Mouse (Mus musculus) liver, postnatal 0 days (tissue): ENCODE results near the gene Dact2.

Experiments used
- CTCF ChIP-seq: sonication (generic); IDR thresholded peaks from 2 replicates; pipeline ENCODE4 v1.5.1; 2016; ENCODE audit warnings: antibody characterized with exemption, low read depth
- EP300 ChIP-seq: IDR thresholded peaks from 2 replicates; pipeline ENCODE4 v1.6.1; 2016; ENCODE audit warnings: antibody characterized with exemption, low read depth, mild to moderate bottlenecking

DNA sequence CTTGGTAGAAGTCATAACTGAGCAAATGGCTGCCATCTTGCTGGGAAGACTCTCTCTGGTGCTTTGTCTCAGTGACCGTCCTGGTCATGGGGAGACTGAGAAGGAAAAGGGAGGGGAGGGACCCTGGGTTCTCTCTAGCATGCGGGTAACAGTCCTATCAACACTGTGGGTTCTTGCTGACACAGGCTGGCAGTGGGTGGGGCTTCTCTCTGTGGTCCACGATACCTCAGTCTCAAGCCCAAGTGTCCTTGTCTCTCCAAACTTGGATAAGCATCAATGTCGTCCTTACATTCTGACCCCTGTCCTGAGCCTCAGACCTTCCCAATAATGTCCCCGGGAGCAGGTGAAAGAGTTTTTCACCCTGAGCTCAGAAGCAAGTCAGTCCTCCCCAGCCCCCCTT lies 26.1 kb downstream of the Dact2 start:
- no peak for TF ChIP-seq CTCF
- TF ChIP-seq EP300 = no peak
